Mouse (Mus musculus): Measurements from ENCODE around the gene Cyp2r1. TPM values are rescaled to one million over a fixed set of nuclear protein-coding genes. Genes with fewer than 3 reads are reported as not detected.
A peak's percentile ranks its signal among the peaks of the same experiment; 100 is the strongest.
"Not testable (repeated sequence)": the region's sequence is repeated elsewhere in the genome, so short reads cannot be mapped to it uniquely, and the experiment has no call there.

The Cyp2r1 gene
- total RNA-seq (2015): 4.3 and 5.4 TPM in 2 replicates
- 1.7 and 2.0 TPM in 2 replicates for total RNA-seq (2017)

- peak; percentile 95 for ATAC-seq (ENCODE audit: poor library complexity, severe bottlenecking)
Observed at GRCm38 (mm10) chr7:114562531-114563241, at the start of gene Cyp2r1. Cyp2r1 (minus strand) TSS chr7:114562972.

- not testable (repeated sequence) for ATAC-seq (ENCODE audit: poor library complexity, severe bottlenecking)
Observed at GRCm38 (mm10) chr7:114594391-114594790, 31.6 kb upstream of the Cyp2r1 start.

GRCm38 (mm10) chr7:114582441-114582840 is 19.7 kb upstream of the Cyp2r1 start:
- ATAC-seq (ENCODE audit: poor library complexity, severe bottlenecking): no peak

- no peak for ATAC-seq (ENCODE audit: poor library complexity, severe bottlenecking)
Observed at GRCm38 (mm10) chr7:114581200-114581599, 18.4 kb upstream of the Cyp2r1 start.

GRCm38 (mm10) chr7:114580426-114580825 is 17.7 kb upstream of the Cyp2r1 start:
- no peak for ATAC-seq (ENCODE audit: poor library complexity, severe bottlenecking)

GRCm38 (mm10) chr7:114577665-114578064 is 14.9 kb upstream of the Cyp2r1 start:
- no peak; the same call in 1 of the 2 replicates for ATAC-seq (ENCODE audit: poor library complexity, severe bottlenecking)

- peak; percentile 36 for ATAC-seq (ENCODE audit: poor library complexity, severe bottlenecking)
Observed at GRCm38 (mm10) chr7:114576931-114577330, 14.2 kb upstream of the Cyp2r1 start.

GRCm38 (mm10) chr7:114573866-114574265 is 11.1 kb upstream of the Cyp2r1 start:
- ATAC-seq (ENCODE audit: poor library complexity, severe bottlenecking): not testable (repeated sequence)

- ATAC-seq (ENCODE audit: poor library complexity, severe bottlenecking): no peak
Observed at GRCm38 (mm10) chr7:114536179-114536578, 26.6 kb downstream of the Cyp2r1 start.

- peak; percentile 89 for ATAC-seq (ENCODE audit: poor library complexity, severe bottlenecking)
Observed at GRCm38 (mm10) chr7:114526245-114526644, 36.5 kb downstream of the Cyp2r1 start.

GRCm38 (mm10) chr7:114520122-114520521 is 42.6 kb downstream of the Cyp2r1 start:
- ATAC-seq (ENCODE audit: poor library complexity, severe bottlenecking): no peak

- peak; percentile 75 for ATAC-seq (ENCODE audit: poor library complexity, severe bottlenecking)
Observed at GRCm38 (mm10) chr7:114508879-114509278, 53.9 kb downstream of the Cyp2r1 start.

Other genes starting within 250 kb of the Cyp2r1 start
- gene Pde3b, start 147.7 kb downstream of the Cyp2r1 start, total RNA-seq (2015): 10.4 and 11.9 TPM in 2 replicates
- gene Pde3b, start 147.7 kb downstream of the Cyp2r1 start, total RNA-seq (2017): 14.1 and 25.3 TPM in 2 replicates
- gene Calca, start 73.4 kb upstream of the Cyp2r1 start, total RNA-seq (2015): not detected in 2 replicates
- not detected in 2 replicates for gene Calca, start 73.4 kb upstream of the Cyp2r1 start, total RNA-seq (2017)
- gene Calcb, start 155.7 kb upstream of the Cyp2r1 start, total RNA-seq (2015): not detected in 2 replicates
- gene Calcb, start 155.7 kb upstream of the Cyp2r1 start, total RNA-seq (2017): not detected in 2 replicates
- not detected in 2 replicates for gene Insc, start 180.7 kb upstream of the Cyp2r1 start, total RNA-seq (2015)
- not detected in 2 replicates for gene Insc, start 180.7 kb upstream of the Cyp2r1 start, total RNA-seq (2017)

Data from megakaryocyte, adult 5-6 weeks (primary cell).